Mouse (Mus musculus) pancreas, adult 10 weeks (tissue): ENCODE data around the gene Rnf212b. TPM values are rescaled to one million over a fixed set of nuclear protein-coding genes. Genes with fewer than 3 reads are reported as not detected.

ENCODE experiments used
- polyA plus RNA-seq: library from polyadenylated mRNA; stranded (reverse); fragments of 350-450 nt; fragmentation: Illumina TruSeq; extraction: RNeasy Lipid Tissue Mini Kit (QIAGEN cat#74804); gene quantifications from one replicate; pipeline ENCODE4 v1.2.3, GENCODE M21; 2015; ENCODE audit warnings: low read depth, low replicate concordance; ENCODE audit not compliant: insufficient read depth

The Rnf212b gene
- not detected for polyA plus RNA-seq

DNA sequence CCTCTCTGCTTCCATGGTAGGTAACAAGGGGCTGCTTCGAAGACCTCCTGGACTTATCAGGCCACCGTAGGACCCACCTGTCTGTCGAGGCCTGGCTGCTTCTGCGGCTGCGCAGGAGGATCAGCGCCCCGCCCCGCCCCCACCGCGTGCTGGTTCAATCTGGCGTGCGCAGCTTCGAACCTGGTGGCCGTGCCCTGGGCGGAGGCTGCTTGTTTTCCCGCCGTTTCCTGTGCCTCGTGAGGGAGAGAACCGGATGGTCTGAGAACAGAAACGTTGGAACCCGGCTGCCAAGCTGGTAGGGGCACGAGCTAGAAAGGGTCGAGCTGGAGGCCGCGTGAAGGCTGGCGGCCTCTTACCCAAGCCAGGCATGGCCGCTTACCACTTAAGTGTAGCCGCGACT is at the start of gene Rnf212b:
Rnf212b (plus strand) TSS at position 151 of the 400 bp plus-strand sequence.

DNA sequence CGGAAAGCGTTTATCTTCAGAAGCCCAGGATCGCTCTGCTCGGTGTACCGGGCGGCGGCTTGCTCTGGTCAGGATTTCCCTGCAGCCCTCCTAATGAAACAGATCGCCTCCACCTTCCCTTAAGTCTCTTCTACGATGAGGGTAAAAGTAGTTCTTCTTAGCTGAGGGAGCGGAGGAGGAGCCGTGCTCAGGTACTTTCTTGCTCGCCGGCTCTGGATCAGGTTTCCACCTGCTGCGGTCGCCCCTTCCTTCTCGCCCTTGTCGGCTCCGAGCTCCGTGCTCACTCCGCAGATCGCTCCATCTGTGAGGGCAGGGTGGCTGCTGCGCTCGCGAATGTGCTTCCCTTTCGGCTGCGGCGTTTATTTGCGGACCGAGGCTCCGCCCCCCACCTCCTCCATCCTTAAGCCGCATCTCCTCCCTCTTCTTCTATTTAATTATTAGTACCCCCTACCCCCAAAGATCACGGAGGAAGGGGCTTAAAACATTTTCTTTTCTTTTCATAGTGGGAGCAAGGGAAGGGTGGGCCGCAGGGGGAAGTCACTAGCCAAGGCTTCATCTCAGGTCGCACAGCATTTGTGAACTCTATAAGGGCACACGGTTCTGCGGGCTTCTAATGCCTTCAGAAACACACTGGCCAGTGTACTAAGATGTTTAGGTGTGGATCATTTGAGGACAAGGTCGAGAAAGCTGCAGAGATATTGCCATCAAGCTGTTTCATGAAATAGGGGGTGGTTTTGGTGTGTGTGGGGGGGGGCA is 32.2 kb upstream of the Rnf212b start, which contains the start of gene Slc7a8:
Slc7a8 (minus strand) TSS at position 337 of the 756 bp plus-strand sequence.

DNA sequence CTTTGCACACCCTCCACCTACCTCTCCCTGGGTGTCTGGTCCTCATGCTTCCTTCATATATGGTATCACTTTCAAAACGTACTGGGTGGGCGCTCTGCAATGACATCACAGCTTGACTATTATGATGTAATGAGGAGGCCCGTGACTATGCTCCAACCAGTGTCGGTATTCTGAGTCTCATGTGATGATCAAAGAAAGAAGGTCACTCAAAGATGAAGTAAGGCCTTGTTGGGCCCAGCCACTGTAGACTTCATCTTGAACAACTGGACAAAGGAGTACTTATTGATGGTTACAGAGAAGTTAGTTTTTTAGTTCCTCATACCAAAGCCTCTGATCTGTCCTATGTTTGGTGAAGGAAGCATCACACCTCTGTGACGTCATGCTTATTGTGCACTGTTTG is 56.9 kb downstream of the Rnf212b start, which contains the start of gene Homez:
Homez (minus strand) TSS at position 101 of the 400 bp plus-strand sequence.

DNA sequence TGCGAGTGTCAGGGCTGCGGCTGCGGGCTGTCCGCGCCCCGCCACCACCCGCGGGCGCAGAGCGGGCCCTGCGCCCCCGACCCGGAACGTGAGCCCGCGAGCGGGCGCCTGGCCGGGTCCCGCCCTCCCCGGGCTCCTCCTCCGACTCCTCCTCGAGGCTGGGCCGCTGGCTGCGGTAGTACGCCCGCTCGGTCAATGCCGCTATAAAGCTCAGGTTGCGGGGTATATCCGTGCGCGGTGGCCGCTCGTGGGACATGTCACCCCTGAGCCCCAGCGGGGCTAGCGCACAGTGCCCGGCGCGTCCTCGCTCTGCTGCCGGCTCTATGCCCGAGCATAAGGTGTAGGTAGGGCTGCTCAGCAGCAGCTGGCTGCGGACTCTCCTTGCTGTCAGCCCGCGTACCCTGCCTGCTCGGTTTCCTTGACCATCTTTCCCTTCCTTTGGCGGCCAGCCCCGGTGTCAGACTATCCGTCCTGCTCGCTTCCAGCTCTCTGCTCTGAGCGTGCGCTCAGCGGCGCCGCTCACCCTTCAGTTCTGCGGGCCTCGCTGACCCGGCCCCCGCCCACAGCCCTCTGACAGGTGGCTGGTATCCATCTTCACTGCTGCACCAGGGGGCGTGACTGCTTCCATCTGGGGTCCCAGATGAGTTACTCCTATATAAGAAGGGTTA is 63.2 kb downstream of the Rnf212b start, which contains the start of gene Ppp1r3e:
Ppp1r3e (minus strand) TSS at position 503 of the 668 bp plus-strand sequence.

GRCm38 (mm10) chr14:54883154-54884021 is 69.4 kb downstream of the Rnf212b start, which contains the start of the genes Bcl2l2 and Gm20521:
TSS of gene Bcl2l2 (plus strand) at chr14:54883377.
TSS of gene Gm20521 (plus strand) at chr14:54883441.

DNA sequence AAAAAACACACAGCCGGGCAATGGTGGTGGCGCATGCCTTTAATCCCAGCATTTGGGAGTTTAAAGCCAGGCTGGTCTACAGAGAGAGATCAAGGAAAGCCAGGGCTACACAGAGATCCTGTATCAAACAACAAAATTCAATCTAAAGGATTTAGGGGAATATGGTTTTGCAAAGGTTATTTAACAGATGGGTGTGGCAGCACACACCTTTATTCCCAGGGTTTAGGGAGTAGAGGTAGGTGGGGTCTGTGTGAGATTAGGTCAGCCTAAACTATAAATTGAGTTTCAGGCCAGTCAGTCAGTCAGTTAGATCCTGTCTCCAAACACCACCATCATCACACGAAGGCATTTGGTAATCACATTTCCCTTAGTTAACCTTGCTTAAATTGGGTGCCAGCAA is 78.3 kb downstream of the Rnf212b start, which contains the start of gene Pabpn1:
Pabpn1 (plus strand) TSS at position 301 of the 400 bp plus-strand sequence.

Other genes starting within 250 kb of the Rnf212b start
- 6.6 TPM for gene Ajuba, start 236.6 kb upstream of the Rnf212b start, polyA plus RNA-seq
- 2.7 TPM for gene 4931414P19Rik, start 208.1 kb upstream of the Rnf212b start, polyA plus RNA-seq
- gene Psmb5, start 196.1 kb upstream of the Rnf212b start, polyA plus RNA-seq: 27.3 TPM
- not detected for gene Psmb11, start 192.7 kb upstream of the Rnf212b start, polyA plus RNA-seq
- not detected for gene Gm17606, start 173.2 kb upstream of the Rnf212b start, polyA plus RNA-seq
- 0.83 TPM for gene Cdh24, start 172.8 kb upstream of the Rnf212b start, polyA plus RNA-seq
- gene 1700123O20Rik, start 127.9 kb upstream of the Rnf212b start, polyA plus RNA-seq: 8.7 TPM
- gene Acin1, start 127.2 kb upstream of the Rnf212b start, polyA plus RNA-seq: 44.3 TPM
- gene Gm29776, start 115.3 kb upstream of the Rnf212b start, polyA plus RNA-seq: not detected
- not detected for gene Cebpe, start 102.0 kb upstream of the Rnf212b start, polyA plus RNA-seq
- 30.4 TPM for gene Slc7a8, start 32.2 kb upstream of the Rnf212b start, polyA plus RNA-seq
- 2.0 TPM for gene Homez, start 56.8 kb downstream of the Rnf212b start, polyA plus RNA-seq
- 5.1 TPM for gene Ppp1r3e, start 63.4 kb downstream of the Rnf212b start, polyA plus RNA-seq
- 10.9 TPM for gene Bcl2l2, start 69.2 kb downstream of the Rnf212b start, polyA plus RNA-seq
- not detected for gene Gm20521, start 69.3 kb downstream of the Rnf212b start, polyA plus RNA-seq
- 68.9 TPM for gene Pabpn1, start 78.4 kb downstream of the Rnf212b start, polyA plus RNA-seq
- gene Slc22a17, start 99.0 kb downstream of the Rnf212b start, polyA plus RNA-seq: 21.4 TPM
- gene Efs, start 112.0 kb downstream of the Rnf212b start, polyA plus RNA-seq: 2.7 TPM
- gene Il25, start 118.6 kb downstream of the Rnf212b start, polyA plus RNA-seq: not detected
- 1.1 TPM for gene Cmtm5, start 122.1 kb downstream of the Rnf212b start, polyA plus RNA-seq
- 1.1 TPM for gene Myh6, start 152.8 kb downstream of the Rnf212b start, polyA plus RNA-seq
- gene Gm17428, start 162.8 kb downstream of the Rnf212b start, polyA plus RNA-seq: not detected
- gene Myh7, start 180.5 kb downstream of the Rnf212b start, polyA plus RNA-seq: not detected
- gene Ngdn, start 201.3 kb downstream of the Rnf212b start, polyA plus RNA-seq: 11.8 TPM